Mouse (Mus musculus): ENCODE data around the gene Map7. TPM values are rescaled to one million over a fixed set of nuclear protein-coding genes. Genes with fewer than 3 reads are reported as not detected.

Gene Map7
- polyA plus RNA-seq, 1 experiment, result 30.0 TPM

- no peak for DNase-seq
- TF ChIP-seq POLR2A (IDR thresholded peaks at IDR 0.05; ENCODE audit: low read depth, low read length), result no peak
- no peak for TF ChIP-seq CTCF (conservative IDR thresholded peaks at IDR 0.05; ENCODE audit: insufficient read depth, insufficient read length, low read depth, low read length)
- Histone ChIP-seq H3K4me1 (ENCODE audit: control insufficient read depth, insufficient read depth, low read length) (peaks cover 8% of the 10 kb centered on the region), H3K4me3 (ENCODE audit: insufficient read depth, low read depth, low read length) (no peak overlapping the region), H3K36me3 (ENCODE audit: control insufficient read depth, insufficient read depth, low read length) (no peaks in the 10 kb centered on the region; the same call in 1 of the 2 replicates), H3K27me3 (replicated peaks; ENCODE audit: control insufficient read depth, insufficient read depth, low read length) (no peaks in the 10 kb centered on the region), H3K27ac (ENCODE audit: insufficient read depth, low read depth, low read length) (no peak overlapping the region)
- 76% methylated on average over 4 of the region's 4 CpGs for WGBS
Measured at GRCm38 (mm10) chr10:20313941-20314340, 165.7 kb downstream of the Map7 start.

GRCm38 (mm10) chr10:20314797-20315196, 166.5 kb downstream of the Map7 start:
- DNase-seq, result peak; percentile 19
- no peaks in the 10 kb centered on the region; the same call in 1 of the 2 replicates for H3K36me3 ChIP-seq (ENCODE audit: control insufficient read depth, insufficient read depth, low read length)
- no peak overlapping the region for H3K4me3 ChIP-seq (ENCODE audit: insufficient read depth, low read depth, low read length)
- H3K4me1 ChIP-seq (ENCODE audit: control insufficient read depth, insufficient read depth, low read length), result peaks cover 8% of the 10 kb centered on the region
- TF ChIP-seq POLR2A (IDR thresholded peaks at IDR 0.05; ENCODE audit: low read depth, low read length) (no peak), CTCF (conservative IDR thresholded peaks at IDR 0.05; ENCODE audit: insufficient read depth, insufficient read length, low read depth, low read length) (0 out of 2 replicates have a peak, but pooled peaks have one; percentile 5)
- no peaks in the 10 kb centered on the region for H3K27me3 ChIP-seq (replicated peaks; ENCODE audit: control insufficient read depth, insufficient read depth, low read length)
- no peak overlapping the region for H3K27ac ChIP-seq (ENCODE audit: insufficient read depth, low read depth, low read length)
- WGBS, result 59% methylated on average over 2 of the region's 2 CpGs

DNA sequence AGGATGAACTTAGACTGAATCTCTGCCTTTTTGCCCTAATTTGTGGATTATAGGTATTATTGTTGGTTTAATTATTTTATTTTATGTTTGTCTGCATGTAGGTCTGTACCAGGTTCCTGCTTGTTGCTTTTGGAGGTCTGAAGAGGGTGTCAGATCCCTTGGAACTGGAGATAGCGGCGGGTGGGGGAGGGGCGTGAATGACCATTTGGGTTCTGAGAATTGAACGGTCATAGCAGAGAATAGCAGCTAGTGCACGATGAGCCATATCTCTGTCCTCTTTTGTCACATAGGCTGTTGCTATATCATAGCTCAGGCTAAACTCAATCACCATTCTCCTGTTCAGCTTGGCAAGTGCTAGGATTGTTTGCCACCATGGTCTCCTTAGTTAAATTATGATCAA, 169.2 kb downstream of the Map7 start:
- no peak for DNase-seq
- TF ChIP-seq CTCF (conservative IDR thresholded peaks at IDR 0.05; ENCODE audit: insufficient read depth, insufficient read length, low read depth, low read length) (no peak), POLR2A (IDR thresholded peaks at IDR 0.05; ENCODE audit: low read depth, low read length) (no peak)
- Histone ChIP-seq H3K4me1 (ENCODE audit: control insufficient read depth, insufficient read depth, low read length) (0 out of 2 replicates have a peak, but pooled peaks cover 3% of the 10 kb centered on the region), H3K27ac (ENCODE audit: insufficient read depth, low read depth, low read length) (no peak overlapping the region), H3K36me3 (ENCODE audit: control insufficient read depth, insufficient read depth, low read length) (no peaks in the 10 kb centered on the region; the same call in 1 of the 2 replicates), H3K27me3 (replicated peaks; ENCODE audit: control insufficient read depth, insufficient read depth, low read length) (no peaks in the 10 kb centered on the region), H3K4me3 (ENCODE audit: insufficient read depth, low read depth, low read length) (no peak overlapping the region)
- WGBS, result 54% methylated on average over 5 of the region's 5 CpGs

- DNase-seq, result no peak
- no peaks in the 10 kb centered on the region for H3K27me3 ChIP-seq (replicated peaks; ENCODE audit: control insufficient read depth, insufficient read depth, low read length)
- H3K27ac ChIP-seq (ENCODE audit: insufficient read depth, low read depth, low read length), result no peak overlapping the region
- H3K36me3 ChIP-seq (ENCODE audit: control insufficient read depth, insufficient read depth, low read length), result peaks cover 18% of the 10 kb centered on the region
- H3K4me3 ChIP-seq (ENCODE audit: insufficient read depth, low read depth, low read length), result no peak overlapping the region
- H3K4me1 ChIP-seq (ENCODE audit: control insufficient read depth, insufficient read depth, low read length), result no peaks in the 10 kb centered on the region
- TF ChIP-seq POLR2A (IDR thresholded peaks at IDR 0.05; ENCODE audit: low read depth, low read length) (no peak), CTCF (conservative IDR thresholded peaks at IDR 0.05; ENCODE audit: insufficient read depth, insufficient read length, low read depth, low read length) (no peak)
Measured at GRCm38 (mm10) chr10:20326226-20326625, 178.0 kb downstream of the Map7 start.

Other genes with a start within 250 kb of the Map7 start
- gene Pex7, start 240.8 kb upstream of the Map7 start, polyA plus RNA-seq (2012; rRNA removed), result 87.4 and 90.9 TPM in 2 replicates
- 9.0 and 11.3 TPM in 2 replicates for gene Map3k5, start 214.0 kb upstream of the Map7 start, polyA plus RNA-seq (2012; rRNA removed)
- gene Bclaf1, start 164.0 kb downstream of the Map7 start, polyA plus RNA-seq (2012; rRNA removed), result 11.3 and 13.5 TPM in 2 replicates
- 0.11 and 0.20 TPM in 2 replicates for gene Mtfr2, start 199.3 kb downstream of the Map7 start, polyA plus RNA-seq (2012; rRNA removed)